Mouse (Mus musculus) embryonic fibroblast, embryonic 13.5 days (primary cell): ENCODE measurements around the gene Aurkaip1. TPM values are rescaled to one million over a fixed set of nuclear protein-coding genes. Genes with fewer than 3 reads are reported as not detected.
A peak's percentile ranks its signal among the peaks of the same experiment; 100 is the strongest.

Experiments
- H3K27ac ChIP-seq: 2 replicates; pipeline ENCODE4 v1.5.1; 2012; ENCODE audit warnings: low read length, control low read depth, inconsistent platforms; ENCODE audit not compliant: insufficient read depth
- H3K4me1 ChIP-seq: 2 replicates; pipeline ENCODE4 v1.6.1; 2011; ENCODE audit warnings: low read length; ENCODE audit not compliant: control insufficient read depth, insufficient read depth
- H3K4me3 ChIP-seq: 2 replicates; pipeline ENCODE4 v1.5.1; 2011; ENCODE audit warnings: mild to moderate bottlenecking, control low read depth, low read length; ENCODE audit not compliant: insufficient read depth
- CTCF ChIP-seq: IDR thresholded peaks from 2 replicates; pipeline ENCODE4 v1.5.1; 2011; ENCODE audit warnings: mild to moderate bottlenecking, control low read depth, low read length, moderate library complexity, borderline replicate concordance; ENCODE audit not compliant: insufficient read depth
- POLR2A ChIP-seq: IDR thresholded peaks from 2 replicates; pipeline ENCODE4 v1.6.1; 2011; ENCODE audit warnings: low read depth, mild to moderate bottlenecking, control low read depth, low read length, moderate library complexity
- polyA plus RNA-seq: library from polyadenylated mRNA; stranded (reverse); fragments of >200 nt; gene quantifications from 2 replicates; pipeline ENCODE4 v1.2.4, GENCODE M21; 2011; ENCODE audit warnings: low read depth; ENCODE audit not compliant: missing spikeins, insufficient read length

The Aurkaip1 gene
- polyA plus RNA-seq, 1 experiment, result 73.1 TPM

GRCm38 (mm10) chr4:155838187-155839153 is 7.4 kb downstream of the Aurkaip1 start:
- Histone ChIP-seq H3K4me1 (peaks cover 10% of the 10 kb centered on the region), H3K4me3 (no peak overlapping the region)
- TF ChIP-seq CTCF (no peak), POLR2A (peak; percentile 46)

DNA sequence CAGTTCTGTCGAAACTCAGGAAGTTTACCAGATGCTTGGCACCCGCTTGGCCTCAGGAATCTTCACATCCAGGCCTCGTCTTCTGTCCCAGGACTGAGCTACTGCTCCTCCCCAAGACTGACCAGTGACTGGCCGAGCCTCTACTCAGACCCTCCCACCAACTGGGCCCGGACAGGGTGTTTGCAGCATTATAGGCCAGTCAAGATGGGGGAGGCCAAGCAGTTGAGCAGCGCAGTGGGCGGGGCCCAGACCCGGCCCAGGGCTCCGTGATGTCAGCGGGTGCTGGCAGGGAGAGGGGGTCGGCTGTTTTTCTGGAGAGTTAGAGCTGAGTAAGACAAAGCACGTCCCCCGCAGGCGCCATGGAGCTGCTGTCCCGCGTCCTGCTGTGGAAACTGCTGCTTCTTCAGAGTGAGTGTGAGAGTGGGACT is 8.4 kb downstream of the Aurkaip1 start, which contains the start of gene Mxra8:
TSS of gene Mxra8 (plus strand) at position 198 of the 428 bp plus-strand sequence.
- peak within 1 kb of the TSS; percentile 81 for H3K4me3 ChIP-seq
- peaks cover 4% of the 10 kb centered on the region; the same call in 1 of the 2 replicates for H3K4me1 ChIP-seq
- peak; percentile 94 for TF ChIP-seq POLR2A
- no peak for TF ChIP-seq CTCF

More at GRCm38 (mm10) chr4:155838187-155839153, 7.4 kb downstream of the Aurkaip1 start:
- peak overlapping the region; percentile 100 for H3K27ac ChIP-seq

GRCm38 (mm10) chr4:155840076-155841002 is 9.3 kb downstream of the Aurkaip1 start:
- no peak for TF ChIP-seq CTCF
- TF ChIP-seq POLR2A, result peak; percentile 5; the same call in 1 of the 2 replicates
- peak overlapping the region; percentile 81 for H3K4me3 ChIP-seq
- H3K4me1 ChIP-seq, result peaks cover 4% of the 10 kb centered on the region; the same call in 1 of the 2 replicates
- H3K27ac ChIP-seq, result peak overlapping the region; percentile 97

More for the DNA sequence above, 8.4 kb downstream of the Aurkaip1 start, which contains the start of gene Mxra8:
- H3K27ac ChIP-seq, result peak within 1 kb of the TSS; percentile 100

GRCm38 (mm10) chr4:155841003-155841454 is 10.0 kb downstream of the Aurkaip1 start:
- TF ChIP-seq CTCF (peak; percentile 61; the same call in 1 of the 2 replicates), POLR2A (peak; percentile 75)

DNA sequence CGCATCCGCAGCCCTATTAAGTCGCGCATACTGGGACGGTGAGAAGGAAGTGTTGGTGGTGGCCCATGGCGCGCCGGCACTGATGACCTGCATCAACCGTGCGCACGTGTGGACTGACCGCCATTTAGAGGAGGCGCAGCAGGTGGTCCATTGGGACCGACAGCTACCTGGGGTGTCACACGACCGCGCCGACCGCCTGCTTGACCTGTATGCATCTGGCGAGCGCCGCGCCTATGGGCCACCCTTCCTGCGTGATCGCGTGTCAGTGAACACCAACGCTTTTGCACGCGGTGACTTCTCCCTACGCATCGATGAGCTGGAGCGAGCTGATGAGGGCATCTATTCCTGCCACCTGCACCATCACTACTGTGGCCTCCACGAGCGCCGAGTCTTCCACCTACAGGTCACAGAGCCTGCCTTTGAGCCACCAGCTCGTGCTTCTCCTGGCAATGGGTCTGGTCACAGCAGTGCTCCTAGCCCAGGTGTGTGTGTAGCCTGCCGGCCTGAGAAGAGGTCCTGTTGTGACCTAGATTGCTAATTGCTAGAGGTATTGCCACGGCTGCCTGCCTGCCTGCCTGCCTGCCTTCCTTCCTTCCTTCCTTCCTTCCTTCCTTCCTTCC is 10.7 kb downstream of the Aurkaip1 start:
- Histone ChIP-seq H3K4me1 (peaks cover 4% of the 10 kb centered on the region; the same call in 1 of the 2 replicates), H3K4me3 (peak overlapping the region; percentile 16; the same call in 1 of the 2 replicates), H3K27ac (no peak overlapping the region)
- TF ChIP-seq POLR2A, result no peak
- TF ChIP-seq CTCF, result no peak

More at GRCm38 (mm10) chr4:155841003-155841454, 10.0 kb downstream of the Aurkaip1 start:
- H3K4me3 ChIP-seq, result peak overlapping the region; percentile 81
- H3K4me1 ChIP-seq, result peaks cover 4% of the 10 kb centered on the region; the same call in 1 of the 2 replicates
- peak overlapping the region; percentile 97 for H3K27ac ChIP-seq

DNA sequence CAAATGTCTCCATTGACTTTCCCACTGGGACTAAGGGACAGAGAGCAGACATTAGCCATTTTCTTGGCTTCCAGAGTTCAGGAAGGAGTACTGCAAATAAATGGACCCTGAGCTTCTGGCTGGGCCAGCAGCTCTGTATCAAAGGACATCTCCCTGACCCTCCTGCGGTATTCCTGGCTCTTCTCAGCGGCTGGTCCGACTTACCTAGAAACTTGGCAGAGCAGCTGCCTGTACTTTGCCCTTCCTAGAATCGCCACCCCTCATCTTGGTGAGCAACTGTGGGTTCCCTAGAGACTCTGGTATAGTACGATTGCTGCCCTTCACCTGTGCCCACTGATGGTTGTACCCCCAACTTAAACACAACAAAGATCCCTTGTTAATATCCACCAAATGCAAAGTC is 12.2 kb downstream of the Aurkaip1 start:
- Histone ChIP-seq H3K27ac (no peak overlapping the region), H3K4me3 (no peak overlapping the region), H3K4me1 (peaks cover 4% of the 10 kb centered on the region; the same call in 1 of the 2 replicates)
- no peak for TF ChIP-seq CTCF
- no peak for TF ChIP-seq POLR2A

DNA sequence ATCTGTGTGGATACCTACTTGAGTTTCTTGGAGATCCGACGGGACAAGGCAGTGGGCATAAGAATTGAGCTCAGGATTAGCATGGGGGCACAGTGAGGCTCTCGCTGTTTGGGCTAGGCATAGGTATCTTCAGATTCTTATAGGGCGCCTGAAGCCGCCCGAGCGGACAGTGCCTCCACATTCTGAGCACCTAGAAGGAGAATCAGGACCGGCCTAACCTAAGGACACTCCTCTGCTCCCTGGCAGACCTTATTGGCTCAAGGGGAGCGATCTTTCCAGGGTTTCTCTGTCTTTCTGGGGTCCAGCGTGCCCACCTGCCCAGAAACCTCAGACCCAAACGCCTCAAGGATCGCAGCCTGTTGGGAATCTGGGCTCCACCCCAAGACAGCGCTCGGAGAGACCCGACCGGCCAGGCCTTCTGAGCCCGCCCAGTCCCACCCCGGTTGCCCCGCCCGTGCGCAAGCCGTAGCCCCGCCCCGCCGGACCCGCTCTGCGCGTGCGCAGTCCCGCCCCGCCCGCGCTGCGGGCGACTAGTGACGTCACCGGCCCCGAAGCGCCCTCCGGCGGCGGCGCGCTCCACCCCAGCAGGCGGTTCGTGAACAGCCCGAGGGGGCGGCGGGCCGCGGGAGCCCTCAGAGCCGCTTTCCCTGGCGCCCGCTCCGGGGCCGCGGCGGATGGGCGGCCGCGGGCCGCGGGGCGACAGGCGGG is 16.0 kb downstream of the Aurkaip1 start, which contains the start of gene Dvl1:
TSS of gene Dvl1 (plus strand) at position 532 of the 708 bp plus-strand sequence.
- TF ChIP-seq POLR2A (peak; percentile 62), CTCF (0 out of 2 replicates have a peak, but pooled peaks have one; percentile 21)
- Histone ChIP-seq H3K4me1 (peaks cover 6% of the 10 kb centered on the region; the same call in 1 of the 2 replicates), H3K27ac (peak within 1 kb of the TSS; percentile 70), H3K4me3 (peak within 1 kb of the TSS; percentile 69)

- TF ChIP-seq CTCF, result no peak
- TF ChIP-seq POLR2A, result no peak
- H3K27ac ChIP-seq, result no peak overlapping the region
- H3K4me1 ChIP-seq, result peaks cover 6% of the 10 kb centered on the region; the same call in 1 of the 2 replicates
- H3K4me3 ChIP-seq, result peak overlapping the region; percentile 69
Observed at GRCm38 (mm10) chr4:155847591-155848352, 16.7 kb downstream of the Aurkaip1 start.
